Mouse (Mus musculus) MEL (cell line): ENCODE data around the gene Fbxw21. TPM values are rescaled to one million over a fixed set of nuclear protein-coding genes. Genes with fewer than 3 reads are reported as not detected.

Experiments used
- DNase-seq: peaks from one replicate; pipeline ENCODE4 v3.0.0; 2011; ENCODE audit warnings: low read depth, low spot score
- H3K27ac ChIP-seq: 2 replicates; pipeline ENCODE4 v1.5.1; 2012; ENCODE audit warnings: low read depth, mild to moderate bottlenecking, control low read depth, low read length, moderate library complexity; ENCODE audit not compliant: control insufficient read depth
- H3K27me3 ChIP-seq, 2 experiments: fragments of 150-350 bp in 1 of 2; sonication (generic) in 1 of 2; 2 replicates each; pipeline ENCODE4 v1.6.1; 2012; ENCODE audit warnings: low read length in 2 of 2, mild to moderate bottlenecking in 2 of 2, improper control_type of control experiment in 1 of 2, moderate library complexity in 1 of 2; ENCODE audit not compliant: insufficient read depth in 2 of 2, control insufficient read depth in 1 of 2
- H3K36me3 ChIP-seq, 2 experiments: 2 replicates each; pipeline ENCODE4 v1.6.1; 2012 to 2014; ENCODE audit warnings: low read length in 2 of 2, improper control_type of control experiment in 1 of 2, inconsistent platforms in 1 of 2, mild to moderate bottlenecking in 1 of 2; ENCODE audit not compliant: insufficient read depth in 2 of 2, control insufficient read depth in 1 of 2
- H3K4me1 ChIP-seq, 2 experiments: fragments of 150-350 bp in 1 of 2; sonication (generic) in 1 of 2; 2 replicates each; pipeline ENCODE4 v1.6.1; 2012; ENCODE audit warnings: low read length in 2 of 2, improper control_type of control experiment in 1 of 2, mild to moderate bottlenecking in 1 of 2; ENCODE audit not compliant: insufficient read depth in 2 of 2, control insufficient read depth in 1 of 2
- H3K4me3 ChIP-seq, 2 experiments: fragments of 150-350 bp in 1 of 2; sonication (generic) in 1 of 2; 2 replicates each; pipeline ENCODE4 v1.5.1; 2012; ENCODE audit warnings: low read depth in 2 of 2, low read length in 2 of 2, mild to moderate bottlenecking in 2 of 2, moderate library complexity in 2 of 2, control low read depth in 1 of 2, improper control_type of control experiment in 1 of 2; ENCODE audit not compliant: control insufficient read depth in 1 of 2, insufficient read depth in 1 of 2
- H3K79me2 ChIP-seq: 2 replicates; pipeline ENCODE4 v1.6.1; 2012; ENCODE audit warnings: mild to moderate bottlenecking, low read length, moderate library complexity; ENCODE audit not compliant: control insufficient read depth, poor library complexity, insufficient read depth
- H3K9ac ChIP-seq: 2 replicates; pipeline ENCODE4 v1.6.1; 2012; ENCODE audit warnings: low read depth, mild to moderate bottlenecking, control low read depth, low read length, moderate library complexity; ENCODE audit not compliant: control insufficient read depth, poor library complexity, severe bottlenecking
- H3K9me3 ChIP-seq: fragments of 150-350 bp; sonication (generic); replicated peaks from 2 replicates; pipeline ENCODE4 v1.6.1; 2012; ENCODE audit warnings: mild to moderate bottlenecking, low read length, improper control_type of control experiment, moderate library complexity; ENCODE audit not compliant: insufficient read depth
- CTCF ChIP-seq, 3 experiments: IDR thresholded peaks in 2 of 3; conservative IDR thresholded peaks in 1 of 3; 2 replicates each; pipeline ENCODE4 v1.5.1; 2011 to 2012; ENCODE audit warnings: low read length in 3 of 3, low read depth in 2 of 3, mild to moderate bottlenecking in 2 of 3, improper control_type of control experiment in 1 of 3, inconsistent platforms in 1 of 3, mixed read lengths in 1 of 3, moderate library complexity in 1 of 3; ENCODE audit not compliant: control insufficient read depth in 1 of 3, insufficient read depth in 1 of 3, poor library complexity in 1 of 3, severe bottlenecking in 1 of 3
- ELF1 ChIP-seq: IDR thresholded peaks from 2 replicates; pipeline ENCODE4 v1.6.1; 2014; ENCODE audit warnings: low read depth, mild to moderate bottlenecking, inconsistent platforms, low read length, improper control_type of control experiment, moderate library complexity
- GATA1 ChIP-seq: IDR thresholded peaks from 2 replicates; pipeline ENCODE4 v1.6.1; 2011; ENCODE audit warnings: low read depth, low read length, improper control_type of control experiment
- KAT2A ChIP-seq: conservative IDR thresholded peaks from 2 replicates; pipeline ENCODE4 v1.6.1; 2012; ENCODE audit warnings: low read depth, low read length, improper control_type of control experiment, inconsistent platforms
- MAZ ChIP-seq: IDR thresholded peaks from 2 replicates; pipeline ENCODE4 v1.6.1; 2012; ENCODE audit warnings: low read depth, mild to moderate bottlenecking, inconsistent platforms, low read length, improper control_type of control experiment
- NRF1 ChIP-seq: IDR thresholded peaks from 2 replicates; pipeline ENCODE4 v1.6.1; 2014; ENCODE audit warnings: low read depth, mild to moderate bottlenecking, inconsistent platforms, low read length, improper control_type of control experiment, moderate library complexity; ENCODE audit not compliant: poor library complexity, insufficient read depth, severe bottlenecking
- POLR2AphosphoS2 ChIP-seq: IDR thresholded peaks from 2 replicates; pipeline ENCODE4 v1.6.1; 2011; ENCODE audit warnings: low read length, improper control_type of control experiment
- SIN3A ChIP-seq: IDR thresholded peaks from 2 replicates; pipeline ENCODE4 v1.6.1; 2012; ENCODE audit warnings: low read length, improper control_type of control experiment, inconsistent platforms
- SMC3 ChIP-seq: IDR thresholded peaks from 2 replicates; pipeline ENCODE4 v1.6.1; 2011; ENCODE audit warnings: low read depth, low read length, improper control_type of control experiment
- TAL1 ChIP-seq: IDR thresholded peaks from 2 replicates; pipeline ENCODE4 v1.6.1; 2012; ENCODE audit warnings: mild to moderate bottlenecking, inconsistent platforms, low read length, moderate library complexity, mixed read lengths
- TBP ChIP-seq: IDR thresholded peaks from 2 replicates; pipeline ENCODE4 v1.8.0; 2011; ENCODE audit warnings: low read depth, low read length, improper control_type of control experiment
- TCF12 ChIP-seq: IDR thresholded peaks from 2 replicates; pipeline ENCODE4 v1.6.1; 2014; ENCODE audit warnings: low read depth, mild to moderate bottlenecking, inconsistent platforms, low read length, improper control_type of control experiment, moderate library complexity
- ZC3H11A ChIP-seq: IDR thresholded peaks from 2 replicates; pipeline ENCODE4 v1.6.1; 2012; ENCODE audit warnings: low read depth, mild to moderate bottlenecking, inconsistent platforms, low read length, improper control_type of control experiment
- polyA plus RNA-seq, 2 experiments: library from polyadenylated mRNA; stranded (reverse) in 1 of 2; unstranded in 1 of 2; fragments of >175 nt in 1 of 2; fragments of >200 nt in 1 of 2; gene quantifications; 2 replicates each; pipeline versions ENCODE4 v1.2.1 to v1.2.4; 2012; ENCODE audit warnings: low replicate concordance in 2 of 2, low read depth in 1 of 2; ENCODE audit not compliant: insufficient read length in 2 of 2, insufficient read depth in 1 of 2, missing spikeins in 1 of 2
- total RNA-seq: library from RNA; depleted of rRNA; stranded (reverse); fragments of 300-350 nt; gene quantifications from 2 replicates; pipeline ENCODE4 v1.2.3, GENCODE M21; 2012

Gene Fbxw21
- total and polyA plus RNA-seq, 3 experiments: not detected

DNA sequence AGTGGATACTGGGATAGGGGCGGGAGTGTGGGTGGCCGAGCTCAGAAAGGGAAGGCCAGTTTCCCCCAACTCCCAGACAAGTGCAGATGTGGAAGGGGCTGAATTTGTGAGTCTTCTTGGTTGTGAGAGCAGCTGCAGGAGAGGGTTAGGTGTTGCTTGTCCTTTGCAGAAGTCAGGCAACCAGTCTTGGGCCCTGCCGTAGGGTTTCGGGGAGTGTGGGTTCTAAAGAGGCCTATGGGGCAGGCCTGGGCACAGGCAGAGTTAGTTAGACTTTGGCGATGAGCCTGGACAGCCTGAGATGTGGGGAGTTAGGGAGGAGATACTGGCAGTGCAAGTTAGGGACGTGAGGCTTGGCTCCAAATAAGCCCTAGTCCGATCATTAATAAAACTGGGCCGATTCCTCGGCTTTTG lies 65.6 kb downstream of the Fbxw21 start:
- Histone ChIP-seq H3K27me3 (no peaks in the 10 kb centered on the region), H3K36me3 (no peaks in the 10 kb centered on the region), H3K9ac (no peak overlapping the region), H3K27ac (no peak overlapping the region), H3K4me1 (no peaks in the 10 kb centered on the region), H3K4me3 (no peak overlapping the region), H3K9me3 (no peaks in the 10 kb centered on the region), H3K79me2 (no peaks in the 10 kb centered on the region)
- no peak for TF ChIP-seq POLR2AphosphoS2
- no peak for TF ChIP-seq KAT2A
- no peak for TF ChIP-seq TBP
- no peak for TF ChIP-seq NRF1
- no peak for DNase-seq

DNA sequence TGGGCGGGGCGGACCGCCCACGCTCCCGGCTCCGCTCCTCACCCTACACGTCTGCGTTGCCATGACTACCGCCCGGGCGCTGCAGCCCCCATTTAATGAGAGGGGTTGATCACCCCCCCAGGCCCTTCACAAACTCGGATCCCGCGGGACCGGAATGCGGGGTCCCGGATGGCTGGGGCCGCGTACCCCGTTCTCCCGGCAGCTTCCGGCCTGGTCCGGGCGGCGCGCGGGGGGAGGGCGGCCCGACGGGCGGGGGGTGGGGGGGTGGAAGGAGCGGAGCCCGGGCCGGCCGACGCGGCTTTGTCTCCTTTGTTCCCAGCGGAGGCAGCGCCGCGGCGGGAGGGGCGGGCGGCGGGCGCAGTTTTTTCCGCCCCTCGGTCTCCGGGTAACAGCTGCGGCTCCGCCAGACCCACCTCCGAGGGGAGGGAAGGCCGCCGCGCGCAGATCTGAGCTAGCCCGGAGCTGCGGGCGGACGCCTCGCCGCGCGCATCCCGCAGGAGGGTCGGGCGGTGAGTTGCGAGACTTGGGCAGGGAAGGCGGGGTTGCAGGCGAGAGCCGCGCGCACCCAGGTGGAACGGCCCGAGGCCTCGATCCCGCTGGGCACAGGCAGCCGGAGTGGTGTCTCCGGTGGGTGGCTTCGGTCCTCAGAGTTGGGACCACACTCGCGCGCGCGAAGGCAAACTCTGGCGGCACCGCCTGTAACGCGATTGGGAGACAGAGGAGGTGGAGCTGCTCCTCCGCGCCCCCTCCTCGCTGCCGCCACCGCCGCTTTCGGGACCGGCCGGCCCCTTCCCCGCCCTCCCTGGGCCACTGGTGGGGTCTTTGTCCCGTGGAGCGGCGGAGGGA lies 66.5 kb downstream of the Fbxw21 start, which contains the start of gene Plxnb1:
Plxnb1 (plus strand) TSS at position 253 of the 846 bp plus-strand sequence.
- Histone ChIP-seq H3K27me3 (no peaks in the 10 kb centered on the region), H3K4me3 (no peak within 1 kb of the TSS), H3K36me3 (no peaks in the 10 kb centered on the region), H3K9me3 (no peaks in the 10 kb centered on the region), H3K9ac (no peak within 1 kb of the TSS), H3K79me2 (no peaks in the 10 kb centered on the region), H3K4me1 (no peaks in the 10 kb centered on the region), H3K27ac (no peak within 1 kb of the TSS)
- TF ChIP-seq TAL1 (no peak), NRF1 (no peak), ZC3H11A (no peak), MAZ (no peak), KAT2A (no peak), CTCF (IDR thresholded peaks at IDR 0.05 in 2 of 3, conservative IDR thresholded peaks at IDR 0.05 in 1 of 3; ENCODE audit: control insufficient read depth in 1 of 3, insufficient read depth in 1 of 3, low read depth in 2 of 3, low read length in 3 of 3, poor library complexity in 1 of 3, severe bottlenecking in 1 of 3) (no peak), GATA1 (no peak), SMC3 (no peak), ELF1 (no peak), SIN3A (no peak), TCF12 (no peak)
- DNase-seq: no peak
